ENCODE assay signal across 11 mouse cellular contexts in the genomic region with DNA sequence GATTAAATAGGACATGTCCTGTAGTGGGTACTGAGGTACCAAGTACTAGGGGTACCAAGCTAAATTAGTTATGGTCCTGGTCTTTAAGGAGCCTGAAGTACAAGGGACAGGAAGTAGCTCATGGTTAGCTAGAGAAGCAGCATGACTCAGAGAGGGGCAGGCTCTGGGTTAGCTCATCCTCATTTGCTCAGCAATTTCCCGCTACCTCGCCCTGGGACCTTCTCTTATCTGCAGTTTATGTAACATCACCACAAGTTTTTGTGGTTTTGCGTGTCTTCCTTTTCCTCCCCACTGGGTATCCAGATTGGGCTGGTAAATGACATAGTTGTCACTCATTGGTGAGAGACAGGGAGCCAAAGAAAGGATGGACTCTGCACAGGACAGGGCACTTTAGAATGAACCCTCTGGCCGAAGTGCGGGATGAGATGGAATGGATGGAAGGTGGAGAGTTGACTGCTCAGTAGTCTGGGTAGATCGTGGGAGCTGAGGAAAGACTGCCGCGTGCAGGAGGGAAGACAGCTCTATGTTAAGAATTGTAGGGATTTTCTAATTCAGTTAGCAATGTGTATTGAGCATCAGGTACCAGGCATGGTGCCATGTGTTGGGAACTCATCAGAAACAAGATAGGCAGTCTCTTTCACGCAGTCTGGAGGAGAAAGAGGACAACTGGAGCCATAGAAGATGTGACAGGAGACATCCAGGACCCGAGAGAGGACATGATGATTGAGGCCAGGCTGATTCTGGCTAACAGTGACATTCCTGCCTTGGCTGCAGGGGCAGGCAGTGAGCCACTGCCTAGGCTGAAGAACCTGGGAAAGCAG. TPM values are rescaled to one million over a fixed set of nuclear protein-coding genes. Genes with fewer than 3 reads are reported as not detected.
DNase-seq lines count a peak whose midpoint lies in the region; ATAC-seq and TF ChIP-seq lines count a peak whose summit lies in the region.
"Had no signal": no experiment of that assay in that cellular context is flagged by ENCODE, and none has a peak within 500 bp of the region (broad histone marks: within the 10 kb centered on the region; RNA-seq: fewer than 3 reads in every experiment).

No protein-coding gene starts in this region.

- H3K36me3 ChIP-seq in heart, embryonic 12.5 days: no peaks in the 10 kb centered on the region
- H3K36me3 ChIP-seq in CH12.LX (replicated peaks in 1 of 2; ENCODE audit: control insufficient read depth in 1 of 2, insufficient read depth in 1 of 2, low read length in 1 of 2): no peaks in the 10 kb centered on the region
- no peaks in the 10 kb centered on the region for H3K36me3 ChIP-seq in hindbrain, postnatal 0 days (ENCODE audit: insufficient read depth, low read length)
- H3K36me3 ChIP-seq: lung, embryonic 15.5 days; stomach, embryonic 15.5 days had no signal

- intact Hi-C loops in heart, postnatal 25 days (cut with DNase I): no loop called here

- 65% methylated on average over 10 of the region's 10 CpGs for WGBS in heart, embryonic 12.5 days
- 80% methylated on average over 10 of the region's 10 CpGs for WGBS in hindbrain, postnatal 0 days

- no peak overlapping the region for H3K4me3 ChIP-seq in heart, embryonic 12.5 days
- no peak overlapping the region for H3K4me3 ChIP-seq in CH12.LX (replicated peaks in 1 of 3; ENCODE audit: low read depth in 2 of 3, low read length in 2 of 3, poor library complexity in 1 of 3)
- H3K4me3 ChIP-seq in hindbrain, postnatal 0 days (ENCODE audit: low read length): no peak overlapping the region
- H3K4me3 ChIP-seq: lung, embryonic 15.5 days; stomach, embryonic 15.5 days had no signal

- in situ Hi-C loops in CH12.LX (cut with MboI; ENCODE audit: low pct_ligation_motif_present, low pct_unique_long_range_greater_than_20kb, low sequenced_read_pairs): no loop called here

- no peaks in the 10 kb centered on the region for H3K79me2 ChIP-seq in CH12.LX (replicated peaks; ENCODE audit: control insufficient read depth, extremely low read depth, insufficient read depth, poor library complexity, severe bottlenecking)

- no peak overlapping the region for H3K27ac ChIP-seq in heart, embryonic 12.5 days (ENCODE audit: poor library complexity, severe bottlenecking)
- H3K27ac ChIP-seq in CH12.LX (ENCODE audit: insufficient read depth, low read depth): no peak overlapping the region
- no peak overlapping the region for H3K27ac ChIP-seq in hindbrain, postnatal 0 days
- H3K27ac ChIP-seq: lung, embryonic 15.5 days; stomach, embryonic 15.5 days had no signal

- TF ChIP-seq RAD21 in CH12.LX (IDR thresholded peaks at IDR 0.05; ENCODE audit: low read depth, low read length): no peak

- no peaks in the 10 kb centered on the region; the same call in 1 of the 2 replicates for H3K4me1 ChIP-seq in heart, embryonic 12.5 days (replicated peaks)
- H3K4me1 ChIP-seq in CH12.LX (ENCODE audit: control insufficient read depth in 1 of 2, insufficient read depth in 2 of 2): peaks cover 21 to 28% of the 10 kb centered on the region in 2 experiments
- H3K4me1 ChIP-seq in hindbrain, postnatal 0 days (ENCODE audit: insufficient read depth, low read length): no peaks in the 10 kb centered on the region
- H3K4me1 ChIP-seq: stomach, embryonic 15.5 days had no signal

- H3K4me2 ChIP-seq in heart, embryonic 12.5 days: no peak overlapping the region
- no peak overlapping the region for H3K4me2 ChIP-seq in CH12.LX (ENCODE audit: insufficient read depth, low read depth, poor library complexity, severe bottlenecking)
- H3K4me2 ChIP-seq in hindbrain, postnatal 0 days (ENCODE audit: low read depth, low read length): no peak overlapping the region
- H3K4me2 ChIP-seq: lung, embryonic 15.5 days; stomach, embryonic 15.5 days had no signal

- H3K27me3 ChIP-seq in heart, embryonic 12.5 days (replicated peaks): no peaks in the 10 kb centered on the region; the same call in 1 of the 2 replicates
- no peaks in the 10 kb centered on the region for H3K27me3 ChIP-seq in CH12.LX (replicated peaks)
- H3K27me3 ChIP-seq in hindbrain, postnatal 0 days (ENCODE audit: insufficient read depth, low read length): no peaks in the 10 kb centered on the region
- H3K27me3 ChIP-seq: lung, embryonic 15.5 days; stomach, embryonic 15.5 days had no signal

- dilution Hi-C loops in CH12.LX (cut with MboI; ENCODE audit: extremely low pct_ligation_motif_present, extremely low pct_unique_long_range_greater_than_20kb, low sequenced_read_pairs): no loop called here

- TF ChIP-seq POLR2A in CH12.LX (IDR thresholded peaks at IDR 0.05; ENCODE audit: low read depth, low read length): no peak

- H3K9ac ChIP-seq in heart, embryonic 12.5 days: no peak overlapping the region
- H3K9ac ChIP-seq in CH12.LX (ENCODE audit: insufficient read depth, low read depth): no peak overlapping the region
- H3K9ac ChIP-seq in hindbrain, postnatal 0 days (replicated peaks; ENCODE audit: low read length): no peak overlapping the region
- H3K9ac ChIP-seq: lung, embryonic 15.5 days; stomach, embryonic 15.5 days had no signal

- TF ChIP-seq EP300 in CH12.LX (IDR thresholded peaks at IDR 0.05; ENCODE audit: low read length): no peak

- peak; percentile 66 to 70 for DNase-seq in heart, adult 9 months (ENCODE audit: low spot score in 2 of 2)
- DNase-seq in CH12.LX (ENCODE audit: extremely low read depth): no peak
- peak; percentile 41 for DNase-seq in heart, postnatal 25 days (ENCODE audit: low spot score)
- no peak for DNase-seq in hindbrain, postnatal 0 days (ENCODE audit: low spot score)
- no peak for DNase-seq in embryo, embryonic 11 days
- no peak for DNase-seq in adrenal gland, postnatal 10 days

- H3K9me3 ChIP-seq in heart, embryonic 12.5 days (replicated peaks): no peaks in the 10 kb centered on the region
- no peaks in the 10 kb centered on the region for H3K9me3 ChIP-seq in CH12.LX (replicated peaks; ENCODE audit: low read length)
- H3K9me3 ChIP-seq in hindbrain, postnatal 0 days (ENCODE audit: low read length): no peaks in the 10 kb centered on the region
- H3K9me3 ChIP-seq: lung, embryonic 15.5 days; stomach, embryonic 15.5 days had no signal

- no peak for TF ChIP-seq CTCF in CH12.LX (conservative IDR thresholded peaks at IDR 0.05 in 1 of 2, IDR thresholded peaks at IDR 0.05 in 1 of 2; ENCODE audit: low read depth in 2 of 2, low read length in 2 of 2)
- TF ChIP-seq CTCF in hindbrain, postnatal 0 days (IDR thresholded peaks at IDR 0.05; ENCODE audit: low read depth): no peak

- no peak for ATAC-seq in heart, embryonic 12.5 days (ENCODE audit: insufficient number of reproducible peaks, low FRiP score)
- ATAC-seq in megakaryocyte progenitor cell, adult 5-6 weeks (replicated peaks; ENCODE audit: poor library complexity): peak; percentile 77
- no peak for ATAC-seq in hindbrain, postnatal 0 days
- ATAC-seq: activated CD4-positive, CD25-positive, alpha-beta regulatory T cell, adult 4 months had no signal

TF ChIP-seq in CH12.LX, 34 proteins besides CTCF, POLR2A, EP300 and RAD21:
- TF ChIP-seq ELF1 (IDR thresholded peaks at IDR 0.05; ENCODE audit: low read depth, low read length): 0 out of 2 replicates have a peak, but pooled peaks have one; percentile 20
- TF ChIP-seq IRF4 (IDR thresholded peaks at IDR 0.05; ENCODE audit: low read depth, low read length): no peak

RNA-seq across cellular contexts. Expression of a gene that starts 15.2 kb away (rescaled TPM):
- 1.1 and 1.2 TPM in 2 replicates for polyA plus RNA-seq in heart, embryonic 12.5 days (2016; fragmentation: Nextera tagmentation; extraction: Ambion mirVana)
- total RNA-seq in CH12.LX (2012; rRNA removed) (1.5 and 1.7 TPM in 2 replicates), CH12.LX (2014; rRNA removed) (0.54 and 0.87 TPM in 2 replicates)
- 1.4 and 1.9 TPM in 2 replicates for polyA plus RNA-seq in CH12.LX (2012; ENCODE audit: insufficient read length, low read depth)
- total RNA-seq in heart, postnatal 25 days (2021): 10 to 100 TPM; 17.3 to 26.1 TPM
- 5.5 and 5.7 TPM in 2 replicates for total RNA-seq in megakaryocyte progenitor cell, adult 5-6 weeks (2015)
- total RNA-seq in megakaryocyte progenitor cell, adult 5-6 weeks (2017): 6.8 and 6.9 TPM in 2 replicates
- total RNA-seq in hindbrain, postnatal 0 days (2014; rRNA removed): 0.07 and 0.52 TPM in 2 replicates
- polyA plus RNA-seq in hindbrain, postnatal 0 days (2015; fragmentation: Nextera tagmentation; extraction: Ambion mirVana): 0.51 and 0.95 TPM in 2 replicates
- 1 to 10 TPM; 5.5 to 7.2 TPM for total RNA-seq in adrenal gland, postnatal 10 days (2021)

RNA-seq across cellular contexts. Expression of a gene that starts 53.4 kb away (rescaled TPM):
- 2.3 and 2.6 TPM in 2 replicates for polyA plus RNA-seq in heart, embryonic 12.5 days (2016; fragmentation: Nextera tagmentation; extraction: Ambion mirVana)
- total RNA-seq in CH12.LX (2012; rRNA removed): 0.17 TPM in 1 of 2 replicates, not detected in the other
- not detected in 2 replicates for total RNA-seq in CH12.LX (2014; rRNA removed)
- 0.45 and 1.5 TPM in 2 replicates for polyA plus RNA-seq in CH12.LX (2012; ENCODE audit: insufficient read length, low read depth)
- total RNA-seq in heart, postnatal 25 days (2021): 1 to 10 TPM; 4.4 TPM
- 0.42 and 0.49 TPM in 2 replicates for total RNA-seq in megakaryocyte progenitor cell, adult 5-6 weeks (2015)
- total RNA-seq in megakaryocyte progenitor cell, adult 5-6 weeks (2017): 0.04 TPM in 1 of 2 replicates, not detected in the other
- 1.5 and 3.5 TPM in 2 replicates for total RNA-seq in hindbrain, postnatal 0 days (2014; rRNA removed)
- 3.4 and 3.6 TPM in 2 replicates for polyA plus RNA-seq in hindbrain, postnatal 0 days (2015; fragmentation: Nextera tagmentation; extraction: Ambion mirVana)
- total RNA-seq in adrenal gland, postnatal 10 days (2021): 1 to 10 TPM; 3.8 to 4.2 TPM

Comparison
In these comparisons a context has a peak if more than half of its experiments do, and no peak if none do; other contexts are left out.
1. DNase-seq: peak in heart, adult 9 months (2 of 2) and heart, postnatal 25 days (single experiment); none in CH12.LX (single experiment), hindbrain, postnatal 0 days (single experiment), embryo, embryonic 11 days (single experiment) and adrenal gland, postnatal 10 days (single experiment).